Mouse (Mus musculus) intestine, embryonic 16.5 days (tissue): ENCODE measurements around the gene Hcar2. TPM values are rescaled to one million over a fixed set of nuclear protein-coding genes. Genes with fewer than 3 reads are reported as not detected.

Source experiments
- ATAC-seq: fragments of 200-750 bp; cut with Nextera tagmentation; 2 replicates; pipeline ENCODE4 v1.8.0; 2017; ENCODE audit warnings: moderate TSS enrichment, moderate library complexity
- H3K27ac ChIP-seq: fragments of 300-500 bp; sonication (generic); 2 replicates; pipeline ENCODE4 v1.5.1; 2014; ENCODE audit warnings: mild to moderate bottlenecking, low read length
- H3K27me3 ChIP-seq: fragments of 300-500 bp; sonication (generic); replicated peaks from 2 replicates; pipeline ENCODE4 v1.6.1; 2014; ENCODE audit warnings: low read length, control low read depth, mixed read lengths; ENCODE audit not compliant: control insufficient read depth, insufficient read depth
- H3K36me3 ChIP-seq: fragments of 300-500 bp; sonication (generic); 2 replicates; pipeline ENCODE4 v1.6.1; 2014; ENCODE audit warnings: low read length, control low read depth; ENCODE audit not compliant: control insufficient read depth, insufficient read depth
- H3K4me1 ChIP-seq: fragments of 300-500 bp; sonication (generic); 2 replicates; pipeline ENCODE4 v1.6.1; 2014; ENCODE audit warnings: low read length, control low read depth, mixed read lengths; ENCODE audit not compliant: control insufficient read depth, insufficient read depth
- H3K4me2 ChIP-seq: fragments of 300-500 bp; sonication (generic); 2 replicates; pipeline ENCODE4 v1.6.1; 2014; ENCODE audit warnings: low read depth, low read length, control low read depth
- H3K4me3 ChIP-seq: fragments of 300-500 bp; sonication (generic); 2 replicates; pipeline ENCODE4 v1.5.1; 2014; ENCODE audit warnings: mild to moderate bottlenecking, low read length
- H3K9ac ChIP-seq: fragments of 300-500 bp; sonication (generic); 2 replicates; pipeline ENCODE4 v1.6.1; 2014; ENCODE audit warnings: low read depth, low read length
- H3K9me3 ChIP-seq: fragments of 300-500 bp; sonication (generic); 2 replicates; pipeline ENCODE4 v1.6.1; 2016; ENCODE audit warnings: low read length, control low read depth; ENCODE audit not compliant: control insufficient read depth
- WGBS: fragments of 180-500 bp; shearing (Covaris S2); extraction: QIAGEN DNeasy Blood & Tissue Kit; methylation state at CpG from one replicate; pipeline ENCODE4 v1.1.7; 2014; 5-methylcytosine and 5-hydroxymethylcytosine counted together
- polyA plus RNA-seq: library from polyadenylated mRNA; unstranded; fragments of >200 nt; fragmentation: Nextera tagmentation; extraction: Ambion mirVana; gene quantifications from 2 replicates; pipeline ENCODE4 v1.2.1, GENCODE M21; 2015

Hcar2 gene
- polyA plus RNA-seq, 1 experiment from 2014 or later = 0.11 TPM

DNA sequence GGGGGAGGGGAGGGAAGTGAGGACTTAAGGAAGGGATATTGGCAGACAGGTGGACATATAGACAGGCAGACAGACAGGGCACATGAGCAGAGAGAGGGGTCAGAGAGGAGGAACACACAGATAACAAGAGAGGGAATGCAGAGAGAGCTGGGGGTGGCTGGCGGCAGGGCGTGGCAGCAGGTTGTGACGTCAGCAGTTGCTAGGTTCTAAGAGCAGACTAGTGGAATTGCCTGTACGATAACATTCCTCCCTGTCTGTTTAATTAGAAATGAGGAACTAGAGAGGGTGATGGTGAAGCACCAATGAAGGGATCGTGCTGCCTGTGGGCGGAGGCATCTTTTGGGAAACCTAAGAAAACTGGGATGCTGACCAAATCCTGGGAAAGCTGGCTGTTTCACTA, 26.4 kb upstream of the Hcar2 start:
- Histone ChIP-seq H3K9me3 (no peaks in the 10 kb centered on the region), H3K36me3 (no peaks in the 10 kb centered on the region), H3K4me1 (no peaks in the 10 kb centered on the region), H3K9ac (no peak overlapping the region), H3K4me3 (no peak overlapping the region), H3K27ac (no peak overlapping the region), H3K4me2 (no peak overlapping the region), H3K27me3 (no peaks in the 10 kb centered on the region)
- ATAC-seq = no peak
- WGBS = 35% methylated on average over 6 of the region's 6 CpGs

DNA sequence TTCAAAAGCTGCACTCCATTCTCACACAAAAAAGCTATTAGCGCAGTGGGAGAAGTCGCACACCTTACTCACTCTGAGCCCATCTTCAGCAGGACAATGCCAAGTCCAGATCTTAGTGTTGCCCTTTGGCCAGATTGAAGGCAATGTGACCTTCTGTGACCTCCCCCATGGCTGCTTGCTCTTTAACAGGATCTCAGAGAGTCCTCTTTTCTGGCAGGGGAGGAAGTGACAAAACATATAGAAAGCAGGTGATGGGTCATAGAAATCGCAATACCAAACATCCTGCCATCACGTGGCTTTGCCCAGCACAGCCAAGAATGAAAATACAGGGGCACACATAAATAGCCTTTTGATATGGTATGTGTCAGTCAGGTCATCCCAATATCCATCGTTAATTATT, 25.7 kb upstream of the Hcar2 start:
- Histone ChIP-seq H3K27ac (no peak overlapping the region), H3K4me3 (no peak overlapping the region), H3K9me3 (no peaks in the 10 kb centered on the region), H3K36me3 (no peaks in the 10 kb centered on the region), H3K27me3 (no peaks in the 10 kb centered on the region), H3K9ac (no peak overlapping the region), H3K4me2 (no peak overlapping the region), H3K4me1 (no peaks in the 10 kb centered on the region)
- whole genome bisulfite sequencing = 77% methylated on average over 5 of the region's 5 CpGs
- no peak for ATAC-seq

DNA sequence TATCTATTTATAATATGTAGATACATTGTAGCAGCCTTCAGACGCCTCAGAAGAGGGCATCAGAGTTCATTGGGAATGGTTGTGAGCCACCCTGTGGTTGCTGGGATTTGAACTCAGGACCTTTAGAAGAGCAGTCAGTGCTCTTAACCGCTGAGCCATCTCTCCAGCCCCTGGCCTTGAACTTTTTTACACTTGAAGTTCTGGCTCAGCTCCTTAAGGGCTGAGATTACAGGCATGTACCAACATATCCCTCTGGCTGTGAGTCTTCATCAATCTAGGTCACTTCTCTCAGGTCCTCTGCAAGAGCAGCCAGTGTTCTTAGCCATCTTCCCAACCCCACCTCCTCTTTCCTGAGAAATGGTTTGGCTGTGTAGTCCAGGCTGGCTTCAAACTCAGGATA, 25.0 kb upstream of the Hcar2 start:
- Histone ChIP-seq H3K4me1 (no peaks in the 10 kb centered on the region), H3K27ac (no peak overlapping the region), H3K9me3 (no peaks in the 10 kb centered on the region), H3K9ac (no peak overlapping the region), H3K36me3 (no peaks in the 10 kb centered on the region), H3K27me3 (no peaks in the 10 kb centered on the region), H3K4me2 (no peak overlapping the region), H3K4me3 (no peak overlapping the region)
- WGBS = 87% methylated on average over 2 of the region's 2 CpGs
- ATAC-seq = no peak

- Histone ChIP-seq H3K4me3 (no peak overlapping the region), H3K27me3 (no peaks in the 10 kb centered on the region), H3K4me1 (no peaks in the 10 kb centered on the region), H3K9me3 (no peaks in the 10 kb centered on the region), H3K4me2 (no peak overlapping the region), H3K27ac (no peak overlapping the region), H3K36me3 (no peaks in the 10 kb centered on the region), H3K9ac (no peak overlapping the region)
- no peak for ATAC-seq
- WGBS = 62% methylated on average over 3 of the region's 3 CpGs
Observed at GRCm38 (mm10) chr5:123886365-123886764, 21.1 kb upstream of the Hcar2 start.

- H3K4me2 ChIP-seq = no peak overlapping the region
- WGBS = 62% methylated on average over 10 of the region's 10 CpGs
- no peak overlapping the region for H3K9ac ChIP-seq
- no peak for ATAC-seq
- no peaks in the 10 kb centered on the region for H3K9me3 ChIP-seq
- H3K27ac ChIP-seq = no peak overlapping the region
- peaks cover 10% of the 10 kb centered on the region for H3K4me1 ChIP-seq
- H3K27me3 ChIP-seq = no peaks in the 10 kb centered on the region
- H3K4me3 ChIP-seq = no peak overlapping the region
- H3K36me3 ChIP-seq = no peaks in the 10 kb centered on the region
Observed at GRCm38 (mm10) chr5:123884332-123884731, 19.0 kb upstream of the Hcar2 start.

DNA sequence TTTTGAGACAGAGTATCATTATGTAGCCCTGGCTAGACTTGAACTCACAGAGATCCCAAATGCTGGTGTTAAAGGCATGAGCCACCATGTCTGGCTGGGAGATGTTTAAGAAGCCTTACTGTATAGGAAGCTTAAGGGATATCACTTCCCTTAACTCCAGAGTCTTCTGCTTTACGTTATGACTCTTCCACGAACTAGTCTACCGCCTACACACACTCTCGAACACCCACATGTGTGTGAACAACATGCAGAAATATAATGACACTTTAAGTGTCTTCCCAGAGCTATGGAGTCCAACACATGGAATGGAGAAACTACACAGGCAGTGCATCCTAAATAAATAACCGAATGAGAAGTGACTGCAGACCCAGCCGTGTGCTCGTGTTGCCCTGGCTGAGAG, 18.6 kb upstream of the Hcar2 start:
- H3K9me3 ChIP-seq = no peaks in the 10 kb centered on the region
- no peaks in the 10 kb centered on the region for H3K27me3 ChIP-seq
- no peak overlapping the region for H3K4me2 ChIP-seq
- no peaks in the 10 kb centered on the region for H3K36me3 ChIP-seq
- ATAC-seq = no peak
- peaks cover 15% of the 10 kb centered on the region for H3K4me1 ChIP-seq
- no peak overlapping the region for H3K27ac ChIP-seq
- no peak overlapping the region for H3K9ac ChIP-seq
- WGBS = 71% methylated on average over 7 of the region's 7 CpGs
- no peak overlapping the region for H3K4me3 ChIP-seq

DNA sequence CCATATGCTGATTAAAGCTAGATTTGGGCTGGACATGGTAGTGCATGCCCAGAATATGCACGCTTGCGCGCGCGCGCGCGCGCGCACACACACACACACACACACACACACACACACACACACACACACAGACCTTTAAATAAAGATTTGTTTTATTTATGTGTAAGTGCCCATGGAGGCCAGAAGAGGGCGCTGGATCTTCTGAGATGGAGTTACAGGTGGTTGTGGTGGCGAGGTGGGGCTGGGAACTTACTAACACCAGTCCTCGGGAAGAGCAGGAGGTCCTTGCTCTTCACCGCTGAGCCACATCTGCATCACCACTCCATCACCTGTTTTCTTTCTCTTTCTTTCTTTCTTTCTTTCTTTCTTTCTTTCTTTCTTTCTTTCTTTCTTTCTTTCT, 15.5 kb upstream of the Hcar2 start:
- Histone ChIP-seq H3K36me3 (no peaks in the 10 kb centered on the region), H3K4me3 (no peak overlapping the region), H3K9me3 (no peaks in the 10 kb centered on the region), H3K4me1 (peaks cover 23% of the 10 kb centered on the region), H3K4me2 (no peak overlapping the region), H3K27ac (no peak overlapping the region), H3K27me3 (no peaks in the 10 kb centered on the region), H3K9ac (no peak overlapping the region)
- no peak for ATAC-seq
- WGBS = 83% methylated on average over 14 of the region's 14 CpGs

GRCm38 (mm10) chr5:123879928-123880327, 14.6 kb upstream of the Hcar2 start, which contains the start of gene Hcar1:
Gene Hcar1, minus strand, starts transcription at chr5:123880020.
- WGBS = 19% methylated on average over 12 of the region's 12 CpGs
- Histone ChIP-seq H3K36me3 (no peaks in the 10 kb centered on the region), H3K27me3 (no peaks in the 10 kb centered on the region), H3K27ac (peak within 1 kb of the TSS; percentile 76), H3K4me1 (peaks cover 23% of the 10 kb centered on the region), H3K9me3 (no peaks in the 10 kb centered on the region), H3K4me2 (peak within 1 kb of the TSS; percentile 54), H3K4me3 (peak within 1 kb of the TSS; percentile 31), H3K9ac (peak within 1 kb of the TSS; percentile 64)
- ATAC-seq = peak; percentile 84

DNA sequence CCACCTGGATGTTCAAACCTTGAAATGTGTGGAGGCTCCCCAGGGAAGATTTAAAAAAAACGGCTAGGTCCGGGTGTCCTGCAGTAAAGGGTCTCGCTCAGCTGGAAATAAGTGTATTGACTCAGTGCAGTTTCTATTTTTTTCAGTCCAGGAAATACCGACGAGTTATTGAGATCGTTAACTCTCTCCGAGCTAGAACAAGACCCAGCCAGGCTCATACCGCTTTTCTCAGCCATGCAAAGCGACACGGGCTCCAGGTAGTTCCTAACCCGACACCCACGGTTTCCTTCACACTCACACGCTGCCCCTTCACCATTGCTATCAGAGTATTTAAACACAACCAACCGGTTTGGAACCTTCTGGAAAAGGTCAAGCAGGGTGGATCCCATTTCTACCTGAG, 12.8 kb upstream of the Hcar2 start:
- Histone ChIP-seq H3K4me1 (peaks cover 23% of the 10 kb centered on the region), H3K9ac (peak overlapping the region; percentile 17; the same call in 1 of the 2 replicates)

DNA sequence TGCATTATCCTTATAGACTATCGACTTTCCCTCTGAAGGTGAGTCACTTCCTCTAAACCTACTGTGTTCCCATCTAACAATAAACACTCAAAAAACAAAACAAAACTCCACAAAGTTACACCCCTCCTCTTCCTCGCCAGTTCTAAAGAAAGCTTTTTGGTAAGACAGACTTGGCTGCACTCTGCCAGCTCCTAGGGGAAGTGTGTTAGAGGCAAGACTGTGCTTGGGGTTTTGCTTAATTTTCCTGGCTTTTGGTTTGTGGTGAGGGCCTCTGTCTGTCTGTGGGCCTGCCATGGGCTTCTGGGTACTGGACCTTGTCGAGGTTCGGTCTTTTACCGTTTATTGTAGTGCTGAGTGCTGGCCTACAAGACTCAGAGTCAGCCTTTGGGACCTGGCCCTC, 8.9 kb upstream of the Hcar2 start:
- Histone ChIP-seq H3K4me1 (peaks cover 11% of the 10 kb centered on the region), H3K4me3 (no peak overlapping the region), H3K9me3 (no peaks in the 10 kb centered on the region), H3K27me3 (no peaks in the 10 kb centered on the region), H3K4me2 (no peak overlapping the region), H3K36me3 (no peaks in the 10 kb centered on the region), H3K9ac (no peak overlapping the region), H3K27ac (no peak overlapping the region)
- 82% methylated on average over 5 of the region's 5 CpGs for WGBS
- no peak for ATAC-seq

More for the DNA sequence above, 12.8 kb upstream of the Hcar2 start:
- WGBS = 38% methylated on average over 14 of the region's 14 CpGs
- Histone ChIP-seq H3K36me3 (no peaks in the 10 kb centered on the region), H3K27me3 (no peaks in the 10 kb centered on the region), H3K4me2 (peak overlapping the region; percentile 54), H3K27ac (no peak overlapping the region; the same call in 1 of the 2 replicates), H3K9me3 (no peaks in the 10 kb centered on the region), H3K4me3 (peak overlapping the region; percentile 31)
- no peak for ATAC-seq
